Mouse (Mus musculus) sigmoid colon, adult 10 weeks (tissue): ENCODE data around the gene Fam178b. TPM values are rescaled to one million over a fixed set of nuclear protein-coding genes. Genes with fewer than 3 reads are reported as not detected.

ENCODE experiments used
- polyA plus RNA-seq: library from polyadenylated mRNA; stranded (reverse); fragments of 350-450 nt; fragmentation: Illumina TruSeq; extraction: RNeasy Lipid Tissue Mini Kit (QIAGEN cat#74804); gene quantifications from one replicate; pipeline ENCODE4 v1.2.3, GENCODE M21; 2014; ENCODE audit warnings: low read depth, low replicate concordance

Gene Fam178b
- not detected for polyA plus RNA-seq

GRCm38 (mm10) chr1:36682620-36683355 lies at the start of gene Fam178b:
TSS of gene Fam178b (minus strand) at chr1:36683183.

GRCm38 (mm10) chr1:36714311-36714710 lies 31.3 kb upstream of the Fam178b start, which contains the start of gene Actr1b:
TSS of gene Actr1b (minus strand) at chr1:36714422.

GRCm38 (mm10) chr1:36709854-36710280 lies 26.9 kb upstream of the Fam178b start, which contains the start of gene 4933424G06Rik:
TSS of gene 4933424G06Rik (plus strand) at chr1:36710149.

GRCm38 (mm10) chr1:36691271-36692155 lies 8.5 kb upstream of the Fam178b start, which contains the start of gene Cox5b:
TSS of gene Cox5b (plus strand) at chr1:36691449.

GRCm38 (mm10) chr1:36558031-36558993 lies 124.7 kb downstream of the Fam178b start, which contains the start of gene Sema4c:
TSS of gene Sema4c (minus strand) at chr1:36558349.

GRCm38 (mm10) chr1:36546888-36547471 lies 136.0 kb downstream of the Fam178b start, which contains the start of gene Ankrd39:
TSS of gene Ankrd39 (minus strand) at chr1:36547445.

GRCm38 (mm10) chr1:36539186-36539585 lies 143.8 kb downstream of the Fam178b start, which contains the start of gene Gm42417:
TSS of gene Gm42417 (minus strand) at chr1:36539429.

GRCm38 (mm10) chr1:36536783-36537182 lies 146.2 kb downstream of the Fam178b start, which contains the start of gene Ankrd23:
TSS of gene Ankrd23 (minus strand) at chr1:36536883.

Other genes with a start within 250 kb of the Fam178b start
- 7.7 TPM for gene Lman2l, start 237.9 kb downstream of the Fam178b start, polyA plus RNA-seq
- gene Cnnm4, start 211.6 kb downstream of the Fam178b start, polyA plus RNA-seq: 75.3 TPM
- 9.8 TPM for gene Cnnm3, start 171.3 kb downstream of the Fam178b start, polyA plus RNA-seq
- gene Ankrd23, start 146.3 kb downstream of the Fam178b start, polyA plus RNA-seq: 5.0 TPM
- gene Gm42417, start 143.8 kb downstream of the Fam178b start, polyA plus RNA-seq: not detected
- gene Ankrd39, start 135.7 kb downstream of the Fam178b start, polyA plus RNA-seq: 3.0 TPM
- 0.95 TPM for gene Sema4c, start 124.8 kb downstream of the Fam178b start, polyA plus RNA-seq
- 114 TPM for gene Cox5b, start 8.3 kb upstream of the Fam178b start, polyA plus RNA-seq
- not detected for gene 4933424G06Rik, start 27.0 kb upstream of the Fam178b start, polyA plus RNA-seq
- 19.0 TPM for gene Actr1b, start 31.2 kb upstream of the Fam178b start, polyA plus RNA-seq
- gene Zap70, start 78.6 kb upstream of the Fam178b start, polyA plus RNA-seq: not detected